Mouse (Mus musculus) hindbrain, embryonic 11.5 days (tissue): ENCODE measurements around the gene Topaz1. TPM values are rescaled to one million over a fixed set of nuclear protein-coding genes. Genes with fewer than 3 reads are reported as not detected.

Source experiments
- ATAC-seq: fragments of 200-750 bp; cut with Nextera tagmentation; 2 replicates; pipeline ENCODE4 v1.8.0; 2017; ENCODE audit warnings: mild to moderate bottlenecking, moderate TSS enrichment, moderate library complexity; ENCODE audit not compliant: low FRiP score
- DNase-seq: peaks from one replicate; pipeline ENCODE4 v3.0.0-alpha.2; 2015; ENCODE audit warnings: low spot score
- H3K27ac ChIP-seq: fragments of 300-500 bp; sonication (generic); 2 replicates; pipeline ENCODE4 v1.5.1; 2014; ENCODE audit warnings: mild to moderate bottlenecking, low read depth, low read length
- H3K27me3 ChIP-seq: fragments of 300-500 bp; sonication (generic); 2 replicates; pipeline ENCODE4 v1.6.1; 2014; ENCODE audit warnings: mild to moderate bottlenecking, low read length, moderate library complexity, mixed read lengths; ENCODE audit not compliant: control insufficient read depth, insufficient read depth
- H3K36me3 ChIP-seq: fragments of 300-500 bp; sonication (generic); 2 replicates; pipeline ENCODE4 v1.6.1; 2014; ENCODE audit warnings: mild to moderate bottlenecking, low read length, moderate library complexity, mixed read lengths; ENCODE audit not compliant: control insufficient read depth, insufficient read depth
- H3K4me1 ChIP-seq: fragments of 300-500 bp; sonication (generic); replicated peaks from 2 replicates; pipeline ENCODE4 v1.6.1; 2014; ENCODE audit warnings: low read length, mixed read lengths; ENCODE audit not compliant: control insufficient read depth, insufficient read depth
- H3K4me2 ChIP-seq: fragments of 300-500 bp; sonication (generic); replicated peaks from 2 replicates; pipeline ENCODE4 v1.6.1; 2014; ENCODE audit warnings: mild to moderate bottlenecking, low read depth, low read length
- H3K4me3 ChIP-seq: fragments of 300-500 bp; sonication (generic); 2 replicates; pipeline ENCODE4 v1.5.1; 2014; ENCODE audit warnings: low read depth, low read length
- H3K9ac ChIP-seq: fragments of 300-500 bp; sonication (generic); 2 replicates; pipeline ENCODE4 v1.6.1; 2014; ENCODE audit warnings: low read depth, low read length
- H3K9me3 ChIP-seq: fragments of 300-500 bp; sonication (generic); 2 replicates; pipeline ENCODE4 v1.6.1; 2016; ENCODE audit warnings: low read length; ENCODE audit not compliant: control insufficient read depth
- WGBS: fragments of 180-500 bp; shearing (Covaris S2); extraction: QIAGEN DNeasy Blood & Tissue Kit; methylation state at CpG from one replicate; pipeline ENCODE4 v1.1.7; 2014; 5-methylcytosine and 5-hydroxymethylcytosine counted together
- polyA plus RNA-seq: library from polyadenylated mRNA; unstranded; fragments of >200 nt; fragmentation: Nextera tagmentation; extraction: Ambion mirVana; gene quantifications from 2 replicates; pipeline ENCODE4 v1.2.1, GENCODE M21; 2014

Topaz1 gene
- polyA plus RNA-seq, result not detected in 2 replicates

GRCm38 (mm10) chr9:122747060-122747459 is at the start of gene Topaz1:
Gene Topaz1 (plus strand): TSS chr9:122747346.
- Histone ChIP-seq H3K4me1 (no peaks in the 10 kb centered on the region), H3K27me3 (no peaks in the 10 kb centered on the region), H3K4me2 (no peak within 1 kb of the TSS), H3K4me3 (no peak within 1 kb of the TSS), H3K9me3 (no peaks in the 10 kb centered on the region), H3K9ac (no peak within 1 kb of the TSS), H3K27ac (no peak within 1 kb of the TSS), H3K36me3 (no peaks in the 10 kb centered on the region)
- DNase-seq (no peak), ATAC-seq (no peak)
- WGBS, result 71% methylated on average over 28 of the region's 28 CpGs

- H3K4me2 ChIP-seq, result no peak overlapping the region
- H3K27me3 ChIP-seq, result no peaks in the 10 kb centered on the region
- WGBS, result 1% methylated on average over 3 of the region's 3 CpGs
- peak; percentile 65 for DNase-seq
- H3K27ac ChIP-seq, result no peak overlapping the region
- no peaks in the 10 kb centered on the region for H3K9me3 ChIP-seq
- no peaks in the 10 kb centered on the region for H3K4me1 ChIP-seq
- ATAC-seq, result no peak
- H3K36me3 ChIP-seq, result no peaks in the 10 kb centered on the region
- H3K9ac ChIP-seq, result no peak overlapping the region
- no peak overlapping the region for H3K4me3 ChIP-seq
These were observed 45.3 kb upstream of the Topaz1 start for GRCm38 (mm10) chr9:122701817-122702216.

- no peak for ATAC-seq
- no peak overlapping the region for H3K4me2 ChIP-seq
- H3K27me3 ChIP-seq, result no peaks in the 10 kb centered on the region
- H3K36me3 ChIP-seq, result no peaks in the 10 kb centered on the region
- no peaks in the 10 kb centered on the region for H3K4me1 ChIP-seq
- no peak overlapping the region for H3K9ac ChIP-seq
- WGBS, result 74% methylated on average over 2 of the region's 2 CpGs
- no peaks in the 10 kb centered on the region for H3K9me3 ChIP-seq
- DNase-seq, result no peak
- H3K27ac ChIP-seq, result no peak overlapping the region
- H3K4me3 ChIP-seq, result no peak overlapping the region
These were observed 33.3 kb upstream of the Topaz1 start for GRCm38 (mm10) chr9:122713836-122714235.

GRCm38 (mm10) chr9:122715046-122715445 is 32.1 kb upstream of the Topaz1 start:
- Histone ChIP-seq H3K27ac (no peak overlapping the region), H3K27me3 (no peaks in the 10 kb centered on the region), H3K4me3 (no peak overlapping the region), H3K9ac (no peak overlapping the region), H3K9me3 (no peaks in the 10 kb centered on the region), H3K4me2 (no peak overlapping the region), H3K4me1 (no peaks in the 10 kb centered on the region), H3K36me3 (no peaks in the 10 kb centered on the region)
- DNase-seq (no peak), ATAC-seq (no peak)
- 94% methylated on average over 2 of the region's 2 CpGs for WGBS

GRCm38 (mm10) chr9:122716131-122716921 is 30.8 kb upstream of the Topaz1 start:
- H3K36me3 ChIP-seq, result no peaks in the 10 kb centered on the region
- DNase-seq (no peak), ATAC-seq (no peak)
- H3K4me3 ChIP-seq, result no peak overlapping the region
- H3K27ac ChIP-seq, result no peak overlapping the region
- H3K27me3 ChIP-seq, result no peaks in the 10 kb centered on the region
- H3K9me3 ChIP-seq, result no peaks in the 10 kb centered on the region
- no peak overlapping the region for H3K4me2 ChIP-seq
- 42% methylated on average over 7 of the region's 7 CpGs for WGBS
- H3K9ac ChIP-seq, result no peak overlapping the region
- no peaks in the 10 kb centered on the region for H3K4me1 ChIP-seq

GRCm38 (mm10) chr9:122722296-122722695 is 24.9 kb upstream of the Topaz1 start:
- Histone ChIP-seq H3K4me3 (no peak overlapping the region), H3K36me3 (no peaks in the 10 kb centered on the region), H3K4me2 (no peak overlapping the region), H3K4me1 (no peaks in the 10 kb centered on the region), H3K9me3 (no peaks in the 10 kb centered on the region), H3K27me3 (no peaks in the 10 kb centered on the region), H3K9ac (no peak overlapping the region), H3K27ac (no peak overlapping the region)
- DNase-seq (no peak), ATAC-seq (no peak)
- WGBS, result 11% methylated on average over 4 of the region's 4 CpGs

GRCm38 (mm10) chr9:122725046-122725765 is 21.9 kb upstream of the Topaz1 start:
- WGBS, result 33% methylated on average over 22 of the region's 22 CpGs
- no peaks in the 10 kb centered on the region for H3K9me3 ChIP-seq
- no peak for DNase-seq
- no peak overlapping the region for H3K4me3 ChIP-seq
- H3K4me1 ChIP-seq, result no peaks in the 10 kb centered on the region
- no peak overlapping the region for H3K27ac ChIP-seq
- H3K4me2 ChIP-seq, result no peak overlapping the region
- no peak for ATAC-seq
- no peaks in the 10 kb centered on the region for H3K36me3 ChIP-seq
- no peak overlapping the region for H3K9ac ChIP-seq
- no peaks in the 10 kb centered on the region for H3K27me3 ChIP-seq

- no peaks in the 10 kb centered on the region for H3K27me3 ChIP-seq
These were observed 17.6 kb upstream of the Topaz1 start for GRCm38 (mm10) chr9:122729500-122729899.

More at GRCm38 (mm10) chr9:122729500-122729899, 17.6 kb upstream of the Topaz1 start:
- peak; percentile 72 for DNase-seq
- ATAC-seq, result no peak
- H3K4me1 ChIP-seq, result no peaks in the 10 kb centered on the region
- no peak overlapping the region for H3K4me2 ChIP-seq
- WGBS, result 24% methylated on average over 10 of the region's 10 CpGs
- no peak overlapping the region for H3K27ac ChIP-seq
- H3K9ac ChIP-seq, result no peak overlapping the region
- H3K9me3 ChIP-seq, result no peaks in the 10 kb centered on the region
- no peaks in the 10 kb centered on the region for H3K36me3 ChIP-seq
- no peak overlapping the region for H3K4me3 ChIP-seq
